Mouse (Mus musculus) ovary, postnatal 14 days (tissue): ENCODE measurements around the gene Atp6v0e.

Experiments used
- DNase-seq: peaks from one replicate; pipeline ENCODE4 v3.0.0; 2022; ENCODE audit warnings: low spot score

Atp6v0e gene

DNA sequence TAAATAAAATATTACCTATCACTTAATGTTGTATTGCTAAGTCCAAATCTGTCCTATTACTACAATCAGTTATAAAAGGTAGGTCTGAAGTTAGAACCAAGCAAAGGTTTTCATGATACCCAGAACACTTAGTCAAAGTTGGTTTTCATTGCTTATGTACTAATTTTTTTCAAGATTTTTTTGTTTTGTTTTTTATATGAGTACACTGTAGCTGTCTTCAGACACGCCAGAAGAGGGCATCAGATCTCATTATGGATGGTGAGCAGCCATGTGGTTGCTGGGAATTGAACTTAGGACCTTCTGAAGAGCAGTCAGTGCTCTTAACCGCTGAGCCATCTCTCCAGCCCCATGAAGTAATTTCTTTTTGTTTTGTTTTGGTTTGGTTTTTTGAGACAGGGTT lies 54.8 kb downstream of the Atp6v0e start:
- DNase-seq = no peak

DNA sequence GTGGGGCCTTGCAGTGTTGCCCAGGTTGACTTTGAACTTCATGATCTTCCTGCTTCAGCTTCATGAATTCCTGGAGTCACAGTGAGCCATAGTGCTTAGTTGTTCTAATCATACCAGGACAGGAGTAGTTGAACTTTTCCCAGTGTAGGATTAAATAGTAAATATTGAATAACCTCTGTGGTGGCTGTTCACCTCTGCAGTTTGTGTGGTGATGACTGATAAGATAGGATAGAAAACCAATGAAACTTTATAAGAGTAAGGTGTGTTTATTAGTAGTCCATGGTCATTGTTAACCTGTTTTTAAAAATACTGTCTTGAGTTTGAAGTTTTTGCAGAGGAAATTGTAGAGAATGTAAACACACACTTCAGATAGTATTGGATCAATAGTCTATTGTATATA lies 56.4 kb downstream of the Atp6v0e start:
- no peak for DNase-seq

DNA sequence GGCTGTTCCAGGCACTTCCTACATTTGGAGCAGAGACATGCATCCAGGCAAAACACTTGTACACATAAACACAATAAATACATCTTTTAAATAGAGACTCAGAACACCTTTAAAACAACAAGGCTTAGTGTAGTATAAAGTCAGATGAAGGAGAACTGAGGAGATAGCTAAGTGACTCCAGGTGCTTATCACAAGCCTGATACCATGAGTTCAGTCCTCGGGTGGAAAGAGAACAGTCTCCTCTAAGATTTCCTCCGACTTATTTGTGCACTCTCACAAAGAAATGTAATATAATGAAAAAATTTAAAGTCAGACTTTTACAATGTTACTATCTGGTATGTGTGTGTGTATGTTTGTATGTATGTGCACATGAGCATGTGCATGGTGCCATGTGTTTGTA lies 58.8 kb downstream of the Atp6v0e start:
- no peak for DNase-seq

DNA sequence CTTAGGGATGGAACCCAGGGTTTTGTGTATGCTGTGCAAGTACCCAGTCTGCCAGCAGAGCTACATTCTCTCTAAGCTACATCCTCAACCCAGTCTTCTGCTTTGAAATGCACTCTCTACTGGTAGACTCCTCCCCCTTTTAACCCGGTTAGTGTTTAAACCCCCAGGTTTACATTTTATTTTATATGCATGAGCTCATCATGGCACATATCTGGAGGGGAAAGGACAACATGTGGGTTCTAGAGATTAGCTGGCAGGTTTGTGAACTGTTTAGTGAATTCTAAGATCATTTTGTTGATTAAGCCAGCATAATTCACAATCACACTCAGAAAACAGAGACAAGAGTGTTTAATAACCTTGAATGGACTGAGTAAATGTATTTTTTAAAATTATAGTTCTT lies 61.8 kb downstream of the Atp6v0e start:
- DNase-seq = no peak

DNA sequence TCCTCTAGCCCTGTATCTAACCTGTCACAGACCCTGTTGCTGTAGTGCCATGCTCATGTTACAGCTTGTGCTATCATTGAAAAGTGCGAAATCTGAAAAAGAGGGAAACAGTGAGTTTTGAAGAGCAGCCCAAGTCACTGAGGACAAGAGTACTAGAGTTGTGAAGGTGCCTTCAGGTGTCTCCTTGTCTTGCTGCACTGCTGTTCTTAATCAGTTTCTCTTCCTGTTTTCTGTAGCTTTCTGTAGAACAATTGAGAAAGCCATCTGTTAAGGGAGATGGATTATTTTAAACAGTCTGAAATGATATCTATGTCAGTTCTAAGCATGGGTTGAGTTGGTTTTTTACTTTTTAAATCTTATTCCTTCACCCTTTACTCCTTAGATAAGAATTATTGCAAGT lies 63.6 kb downstream of the Atp6v0e start:
- DNase-seq = no peak

DNA sequence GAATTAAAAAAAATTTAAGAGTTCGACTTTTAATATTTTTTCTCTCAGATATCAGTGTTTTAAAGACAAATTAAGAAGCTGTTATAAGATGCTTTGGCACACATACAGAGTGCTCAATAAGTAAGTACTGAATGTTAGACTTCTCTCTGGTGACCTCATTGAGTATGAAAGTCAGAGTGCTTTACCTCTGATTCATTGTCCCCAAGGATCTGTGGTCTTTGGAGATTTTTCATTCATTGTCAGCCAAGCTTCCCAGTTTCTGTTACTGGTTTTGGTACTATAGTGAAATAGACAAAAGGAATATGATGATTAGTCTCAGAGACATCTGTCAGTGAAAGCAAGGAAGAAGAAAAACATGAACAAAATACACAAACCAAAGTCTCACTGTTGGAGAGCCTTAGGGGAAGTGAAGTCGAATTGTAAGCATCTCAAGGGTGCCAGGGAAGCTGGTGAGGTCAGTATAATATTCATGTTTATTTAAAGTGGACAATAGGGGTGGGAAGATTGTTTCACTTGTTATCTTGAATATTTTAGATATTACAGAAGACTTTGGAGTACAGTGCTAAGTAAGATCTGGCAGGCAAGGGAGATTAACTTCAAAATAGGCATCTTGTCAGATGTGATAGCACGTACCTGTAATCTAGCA lies 64.2 kb downstream of the Atp6v0e start:
- DNase-seq = no peak

DNA sequence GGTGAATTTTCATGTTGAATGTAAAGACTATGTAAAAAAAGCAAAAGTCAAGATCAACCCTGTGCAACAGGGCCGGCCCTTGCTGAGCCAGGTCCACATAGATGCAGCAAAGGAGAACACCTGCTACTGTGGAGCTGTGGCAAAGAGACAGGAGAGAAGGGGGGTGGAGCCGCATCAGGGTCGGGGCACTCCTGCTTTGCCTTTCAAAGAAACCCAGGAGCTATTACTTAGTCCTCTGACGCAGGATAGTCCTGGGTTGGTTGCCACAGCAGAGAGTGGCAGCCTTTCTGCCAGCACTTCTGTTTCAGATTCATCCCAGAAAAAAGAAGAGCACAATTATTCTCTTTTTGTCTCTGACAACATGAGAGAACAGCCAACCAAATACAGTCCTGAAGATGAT lies 79.5 kb downstream of the Atp6v0e start:
- no peak for DNase-seq

DNA sequence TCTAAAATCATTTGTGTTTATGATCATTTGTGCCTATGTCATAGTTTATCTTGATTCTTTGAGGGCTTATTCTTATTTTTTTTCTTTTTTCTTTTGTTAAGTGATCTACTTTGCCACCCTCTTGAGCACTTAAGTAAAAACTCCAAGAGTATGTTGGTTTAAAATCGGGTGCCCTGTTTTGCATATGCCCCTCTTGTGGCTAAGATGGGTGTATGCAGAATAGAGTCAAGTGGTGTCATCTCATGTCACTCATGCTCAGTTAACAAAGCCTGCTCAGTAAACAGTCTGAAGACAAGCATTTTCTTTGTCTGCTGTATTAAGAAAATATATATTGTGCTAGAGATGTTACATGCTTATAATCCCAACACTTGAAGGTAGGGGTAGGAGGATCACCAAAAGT lies 80.3 kb downstream of the Atp6v0e start:
- no peak for DNase-seq
